Mouse (Mus musculus) retina, postnatal 7 days (tissue): ENCODE results near the gene Idnk.

ENCODE experiments used
- DNase-seq: peaks from one replicate; pipeline ENCODE4 v3.0.0-alpha.2; 2012; ENCODE audit warnings: low read depth, low spot score

Gene Idnk

GRCm38 (mm10) chr13:58192146-58192545, 34.7 kb downstream of the Idnk start:
- DNase-seq, result no peak

DNA sequence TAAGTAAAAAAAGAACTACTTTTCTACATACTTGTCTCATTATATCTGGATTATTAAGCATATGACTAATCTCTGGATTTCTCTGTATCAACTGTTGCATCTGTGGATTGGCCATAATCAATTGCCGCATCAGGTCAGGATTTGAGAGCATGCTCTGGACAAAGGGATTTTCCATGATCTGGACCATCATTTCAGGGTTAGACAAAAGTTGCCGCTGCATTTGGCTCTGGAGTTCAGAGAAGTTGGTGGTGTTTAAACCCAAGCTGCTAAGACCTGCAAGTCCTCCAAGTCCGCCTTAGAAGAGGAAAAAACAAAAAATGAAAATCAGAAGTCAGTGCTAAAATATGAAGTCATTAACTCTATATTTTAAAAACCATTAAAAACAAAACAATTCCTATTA, 35.8 kb downstream of the Idnk start:
- DNase-seq, result no peak

- DNase-seq, result no peak
Observed at GRCm38 (mm10) chr13:58194908-58195307, 37.5 kb downstream of the Idnk start.

DNA sequence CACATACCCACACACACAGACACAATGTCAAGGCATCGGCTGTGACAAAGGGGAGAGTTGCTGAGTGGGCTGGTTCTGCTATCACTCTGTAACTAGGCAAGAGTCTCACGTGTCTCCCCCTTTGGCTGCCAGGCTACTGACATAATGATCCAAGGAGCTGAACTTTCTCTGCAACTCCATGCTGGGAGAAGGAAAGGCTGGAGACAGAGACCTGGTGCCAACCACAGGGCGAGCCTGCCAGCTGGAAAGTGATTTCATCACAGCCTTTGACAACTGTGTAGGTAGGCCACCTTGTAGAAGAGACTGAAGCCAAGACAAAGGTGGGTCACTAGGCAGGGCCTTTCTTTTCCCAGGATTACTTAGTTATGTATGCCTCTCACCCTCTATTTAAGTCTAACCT, 39.8 kb downstream of the Idnk start:
- no peak for DNase-seq

DNA sequence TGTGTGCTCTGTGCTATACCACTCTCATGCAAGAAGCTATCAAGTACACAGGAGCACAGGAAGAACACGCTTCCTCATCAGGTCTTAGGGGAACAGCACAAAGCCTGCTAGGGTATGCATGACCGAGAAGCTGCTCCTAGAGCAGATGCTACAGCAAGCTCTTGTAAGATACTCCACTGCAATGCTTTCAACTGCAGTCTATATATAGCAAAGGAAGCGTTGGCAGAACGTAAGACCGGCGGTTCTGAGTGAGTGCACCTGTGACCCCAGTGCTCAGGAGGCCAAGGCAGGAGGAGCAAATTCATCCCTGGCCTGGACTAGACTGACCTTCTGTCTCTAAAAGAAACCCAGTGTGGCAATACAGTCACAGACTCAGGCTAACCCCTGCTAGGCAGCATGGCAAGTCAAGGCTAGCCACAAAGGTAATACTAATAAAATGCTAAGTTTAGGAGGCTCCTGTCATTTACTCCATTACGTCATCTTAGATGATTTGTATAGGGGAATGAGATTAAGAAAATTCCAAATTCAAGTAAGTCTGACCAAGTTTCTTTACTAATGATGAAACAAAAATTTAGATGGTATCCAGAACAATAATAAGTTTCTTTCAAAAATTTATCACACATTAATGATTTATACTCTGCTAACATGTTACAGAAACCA, 40.7 kb downstream of the Idnk start:
- no peak for DNase-seq

DNA sequence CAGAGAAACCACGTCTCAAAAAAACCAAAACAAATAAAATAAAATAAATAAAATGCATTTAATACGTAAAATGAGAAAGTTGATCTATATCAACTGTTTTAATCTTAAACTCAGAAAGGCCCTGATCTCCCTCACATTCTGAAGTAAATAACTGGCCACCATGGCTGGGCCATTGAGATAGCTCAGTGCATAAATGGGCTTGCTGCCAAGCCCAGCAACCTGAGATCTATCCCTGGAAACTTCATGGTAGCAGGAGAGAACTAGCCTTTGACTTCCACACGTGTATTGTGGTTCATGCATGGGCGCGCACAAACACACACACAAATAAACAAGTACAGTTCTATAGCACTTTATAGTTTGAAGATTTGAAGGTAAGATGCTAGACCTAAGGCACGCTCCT, 43.9 kb downstream of the Idnk start:
- DNase-seq, result no peak

- DNase-seq, result no peak
Observed at GRCm38 (mm10) chr13:58201908-58202307, 44.5 kb downstream of the Idnk start.

DNA sequence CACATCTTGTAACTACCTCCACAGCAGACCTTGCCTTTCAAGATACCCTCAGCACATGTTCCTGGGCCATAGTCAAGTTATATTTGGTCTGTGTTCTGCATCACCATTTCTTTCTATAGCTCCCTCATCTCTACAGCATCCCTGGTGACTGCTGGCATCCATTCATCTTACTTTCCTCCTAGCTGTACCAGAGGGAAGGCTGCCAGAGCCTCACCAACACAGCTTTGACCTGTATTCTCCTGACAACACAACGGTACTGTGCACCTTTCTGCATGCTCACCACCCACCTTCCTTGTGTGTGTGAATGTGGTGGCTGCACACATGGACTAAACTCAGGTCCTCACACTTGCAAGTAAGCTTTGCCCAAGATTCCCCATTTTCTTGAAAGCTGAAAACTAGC, 45.5 kb downstream of the Idnk start:
- DNase-seq, result no peak

DNA sequence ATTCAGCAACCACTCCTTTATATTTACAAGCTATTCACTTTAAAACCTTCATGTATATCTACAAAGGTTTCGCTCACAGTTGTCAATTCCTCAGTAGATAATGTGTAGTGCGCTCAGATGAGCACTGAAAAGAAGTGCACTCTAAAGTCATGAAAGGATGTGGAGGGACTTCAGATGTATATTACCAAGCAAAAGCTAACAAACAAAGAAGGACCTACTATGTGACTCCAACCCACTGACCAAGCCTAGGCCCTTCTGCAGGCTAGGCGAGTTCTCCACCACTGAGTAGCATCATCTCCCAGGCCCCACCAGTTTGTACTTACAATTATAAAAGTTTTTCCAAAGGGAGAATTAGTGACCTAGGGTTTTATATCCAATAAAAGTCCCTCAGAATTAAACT, 46.8 kb downstream of the Idnk start:
- DNase-seq, result no peak

DNA sequence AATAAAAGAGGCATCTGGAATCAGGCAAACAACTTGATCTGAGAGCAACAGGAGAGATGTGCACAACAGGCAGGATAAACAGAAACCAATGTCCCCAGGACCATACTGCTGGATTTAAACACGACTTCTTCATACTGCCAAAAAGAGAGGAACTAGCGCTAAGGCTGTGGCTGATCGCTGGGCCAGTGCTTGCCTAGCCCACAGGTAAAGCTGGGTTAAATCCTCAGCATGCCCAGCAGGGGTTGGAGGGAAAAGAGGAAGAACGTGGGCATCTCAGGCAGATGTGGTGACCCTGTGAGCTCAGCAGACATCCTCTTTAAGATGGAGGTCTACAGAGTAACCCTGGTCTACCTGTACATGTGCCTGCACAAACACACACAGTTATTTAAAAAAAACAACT, 47.5 kb downstream of the Idnk start:
- no peak for DNase-seq

DNA sequence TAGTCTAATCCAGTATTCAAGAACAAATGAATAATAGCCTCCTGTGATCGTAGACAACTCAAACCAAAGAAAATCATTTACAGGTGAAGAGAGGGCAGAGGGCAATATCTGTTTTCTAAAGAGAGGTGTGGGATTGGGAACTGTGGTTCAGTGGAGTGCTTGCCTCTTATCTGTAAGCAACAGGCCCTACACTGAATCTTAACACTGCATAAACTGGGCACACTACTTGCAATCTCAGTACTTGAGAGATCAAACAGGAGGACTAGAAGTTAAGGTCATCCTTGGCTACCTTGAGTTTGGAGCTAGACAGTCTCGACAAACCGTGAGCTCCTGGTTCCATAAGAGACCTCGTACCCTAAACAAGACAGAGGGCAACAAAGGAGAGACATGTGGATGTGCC, 48.6 kb downstream of the Idnk start:
- DNase-seq, result no peak

GRCm38 (mm10) chr13:58210441-58210840, 53.0 kb downstream of the Idnk start:
- no peak for DNase-seq

- DNase-seq, result no peak
Observed at GRCm38 (mm10) chr13:58212530-58212929, 55.1 kb downstream of the Idnk start.

- DNase-seq, result no peak
Observed at GRCm38 (mm10) chr13:58213801-58214200, 56.4 kb downstream of the Idnk start.
